Mouse (Mus musculus) gastrocnemius, postnatal 36 days (tissue): ENCODE results near the gene Defb48. TPM values are rescaled to one million over a fixed set of nuclear protein-coding genes. Genes with fewer than 3 reads are reported as not detected.
A peak's percentile ranks its signal among the peaks of the same experiment; 100 is the strongest.

Experiments used
- DNase-seq, 2 experiments: peaks; one replicate each; pipeline ENCODE4 v3.0.0; 2022
- intact Hi-C: fragments of 180-260 bp; cut with DNase I; formaldehyde crosslinking; loops from one replicate; pipeline ENCODE4 v1.15.1; 2025
- total RNA-seq, 2 experiments: library from RNA; stranded (reverse); gene quantifications; 2 replicates each; pipeline ENCODE4 v1.2.3; 2021

The Defb48 gene
- total RNA-seq, 2 experiments from 2014 or later: not detected

DNA sequence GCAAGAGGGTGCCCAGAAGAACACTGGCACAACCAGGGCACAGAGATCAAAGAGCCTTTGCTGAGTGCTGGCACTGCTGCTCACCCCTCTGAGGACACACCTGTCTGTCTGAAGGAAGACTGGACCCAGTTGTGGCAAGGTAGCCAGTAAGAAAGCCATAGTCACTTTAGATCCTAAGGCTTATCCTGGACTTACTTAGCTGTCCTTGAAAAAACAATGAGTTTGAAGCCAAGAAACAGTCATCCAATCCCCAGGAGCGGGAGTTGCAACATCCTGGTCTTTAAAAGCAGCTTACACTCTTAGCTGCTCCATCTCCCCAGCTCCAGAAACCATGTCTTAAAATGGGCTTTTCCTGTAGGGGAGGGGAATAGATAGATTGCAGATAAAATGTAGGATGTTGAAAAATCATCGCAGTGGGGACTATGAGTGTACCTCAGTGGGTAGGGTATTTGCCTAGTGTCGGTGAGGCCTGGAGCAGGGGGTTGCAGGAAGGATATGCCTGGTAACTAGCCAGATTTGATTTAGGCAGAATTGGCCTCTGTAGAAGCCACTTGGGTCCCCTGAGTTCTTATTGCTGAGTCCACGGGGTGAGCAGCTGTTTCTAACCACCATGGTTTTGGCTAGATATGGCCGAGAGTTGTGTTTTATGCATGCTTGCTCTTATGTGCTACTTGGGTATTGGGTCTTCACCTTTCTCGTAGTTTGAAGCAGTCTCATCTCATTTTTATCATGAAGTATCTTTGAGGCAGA lies 47.5 kb downstream of the Defb48 start:
- peak in 1 of 2 experiments; percentile 32 for DNase-seq
- intact Hi-C loops: loop anchor here (5.0 kb wide), 2 partner anchors 55 to 175 kb away; partner anchors contain the start of gene Ints6

DNA sequence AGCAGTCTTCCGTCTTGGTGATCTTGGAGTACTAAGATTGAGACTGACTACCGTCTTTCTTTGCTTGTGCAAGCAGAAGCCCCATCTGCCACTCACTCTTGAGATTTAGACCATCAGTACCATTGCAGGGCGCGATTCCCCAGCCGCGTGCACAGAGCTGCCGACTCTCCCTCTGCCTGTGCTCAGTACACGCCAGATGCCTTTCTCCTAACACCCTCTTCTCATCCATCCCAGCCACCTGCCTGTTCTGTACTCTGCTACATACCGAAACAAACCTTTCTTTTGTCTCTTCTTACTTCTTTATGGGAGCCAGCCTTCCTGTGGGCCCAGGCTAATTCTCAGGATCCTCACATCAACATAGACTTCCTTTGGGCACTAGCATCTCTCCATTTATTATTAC lies 48.9 kb downstream of the Defb48 start:
- intact Hi-C loops: loop anchor here (5.0 kb wide), 2 partner anchors 53 to 173 kb away; partner anchors contain the start of gene Ints6
- DNase-seq: no peak

DNA sequence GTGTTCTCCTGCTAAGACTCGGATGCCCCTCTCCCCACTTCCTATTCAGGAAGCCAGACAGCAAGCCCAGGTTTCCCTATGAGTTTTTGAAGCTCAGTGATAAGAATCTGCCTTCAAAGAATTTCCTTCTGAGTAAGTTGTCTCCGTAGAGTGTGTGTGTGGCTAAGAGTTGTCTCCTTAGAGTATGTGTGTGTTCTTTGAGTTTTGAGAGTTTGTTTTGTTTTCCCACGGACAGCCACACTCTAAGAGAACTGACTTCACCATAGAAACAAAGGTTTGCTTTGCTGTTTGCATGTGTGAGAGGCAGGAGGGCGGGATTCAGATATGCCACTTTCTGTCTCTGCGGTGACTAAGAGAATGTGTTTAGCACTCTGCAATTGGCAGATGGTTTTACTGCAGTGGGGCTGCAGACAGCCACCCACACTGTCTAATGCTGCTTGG lies 56.2 kb downstream of the Defb48 start:
- no peak for DNase-seq
- intact Hi-C loops: loop anchor here (5.0 kb wide), 1 partner anchor 41 kb away; no protein-coding TSS in a partner anchor

Other genes starting within 250 kb of the Defb48 start
- gene Ints6, start 223.3 kb downstream of the Defb48 start, total RNA-seq: 10 to 100 TPM in 1 of 2 experiments, 1 to 10 TPM in 1; 10.0 to 11.8 TPM
- gene Wdfy2, start 146.8 kb downstream of the Defb48 start, total RNA-seq: 1 to 10 TPM; 5.9 TPM
- gene Defb47, start 13.6 kb upstream of the Defb48 start, total RNA-seq: not detected
- not detected for gene Defb43, start 27.3 kb upstream of the Defb48 start, total RNA-seq
- not detected for gene Defb42, start 62.5 kb upstream of the Defb48 start, total RNA-seq
- not detected for gene Defb30, start 65.5 kb upstream of the Defb48 start, total RNA-seq